Mouse (Mus musculus): ENCODE data around the gene Tnfaip1. TPM values are rescaled to one million over a fixed set of nuclear protein-coding genes. Genes with fewer than 3 reads are reported as not detected.
A peak's percentile ranks its signal among the peaks of the same experiment; 100 is the strongest.

Tnfaip1 gene
- polyA plus RNA-seq, 1 experiment from 2014 or later: 16.9 TPM

DNA sequence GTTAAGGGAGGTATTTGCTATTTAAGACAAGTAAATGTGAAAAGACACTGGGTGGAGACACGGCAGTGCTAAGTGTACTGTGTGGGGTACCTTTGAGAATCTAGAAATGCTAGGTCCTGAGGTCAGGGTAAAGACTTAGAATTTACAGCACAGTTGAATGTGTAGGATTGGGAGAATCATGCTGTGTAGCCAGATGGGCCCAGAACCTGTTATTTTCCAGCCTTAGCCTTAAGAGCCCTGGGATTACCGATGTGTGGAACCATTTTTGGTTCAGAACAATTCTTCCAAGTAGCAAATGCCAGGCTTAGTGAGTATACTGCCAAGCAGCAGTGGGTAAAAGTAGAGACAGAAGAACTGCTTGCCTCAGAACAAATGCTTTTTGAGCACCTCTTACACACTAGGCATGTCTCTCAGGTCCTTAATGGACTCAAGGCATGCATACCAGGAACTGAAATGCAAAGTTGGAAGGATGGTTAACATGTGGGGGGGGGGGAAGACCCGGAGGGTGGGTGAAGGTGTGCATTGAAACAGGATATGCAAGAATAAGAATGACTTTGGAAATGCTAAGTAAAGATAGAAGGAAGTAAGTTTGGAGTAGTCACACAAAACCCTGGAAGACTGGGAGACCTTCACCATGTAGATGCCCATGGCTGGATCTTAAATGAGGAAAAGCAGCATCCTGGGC, 22.9 kb downstream of the Tnfaip1 start:
- H3K4me2 ChIP-seq (ENCODE audit: low read depth, low read length): peak overlapping the region; percentile 92
- H3K36me3 ChIP-seq (ENCODE audit: control insufficient read depth, insufficient read depth): peaks cover 15% of the 10 kb centered on the region
- H3K9ac ChIP-seq (ENCODE audit: low read depth, low read length): peak overlapping the region; percentile 5; the same call in 1 of the 2 replicates
- H3K4me3 ChIP-seq (ENCODE audit: low read depth, low read length): peak overlapping the region; percentile 93; the same call in 1 of the 2 replicates
- H3K9me3 ChIP-seq (replicated peaks; ENCODE audit: control insufficient read depth, low read length): no peaks in the 10 kb centered on the region
- H3K4me1 ChIP-seq (ENCODE audit: control insufficient read depth, low read depth, low read length): peaks cover 14% of the 10 kb centered on the region
- whole genome bisulfite sequencing (ENCODE audit: insufficient replicate concordance): 60% methylated on average over 3 of the region's 3 CpGs
- H3K27me3 ChIP-seq (ENCODE audit: control insufficient read depth, insufficient read depth, low read depth, low read length): no peaks in the 10 kb centered on the region
- no peak for ATAC-seq (ENCODE audit: low read depth)
- no peak overlapping the region for H3K27ac ChIP-seq (ENCODE audit: low read length)

DNA sequence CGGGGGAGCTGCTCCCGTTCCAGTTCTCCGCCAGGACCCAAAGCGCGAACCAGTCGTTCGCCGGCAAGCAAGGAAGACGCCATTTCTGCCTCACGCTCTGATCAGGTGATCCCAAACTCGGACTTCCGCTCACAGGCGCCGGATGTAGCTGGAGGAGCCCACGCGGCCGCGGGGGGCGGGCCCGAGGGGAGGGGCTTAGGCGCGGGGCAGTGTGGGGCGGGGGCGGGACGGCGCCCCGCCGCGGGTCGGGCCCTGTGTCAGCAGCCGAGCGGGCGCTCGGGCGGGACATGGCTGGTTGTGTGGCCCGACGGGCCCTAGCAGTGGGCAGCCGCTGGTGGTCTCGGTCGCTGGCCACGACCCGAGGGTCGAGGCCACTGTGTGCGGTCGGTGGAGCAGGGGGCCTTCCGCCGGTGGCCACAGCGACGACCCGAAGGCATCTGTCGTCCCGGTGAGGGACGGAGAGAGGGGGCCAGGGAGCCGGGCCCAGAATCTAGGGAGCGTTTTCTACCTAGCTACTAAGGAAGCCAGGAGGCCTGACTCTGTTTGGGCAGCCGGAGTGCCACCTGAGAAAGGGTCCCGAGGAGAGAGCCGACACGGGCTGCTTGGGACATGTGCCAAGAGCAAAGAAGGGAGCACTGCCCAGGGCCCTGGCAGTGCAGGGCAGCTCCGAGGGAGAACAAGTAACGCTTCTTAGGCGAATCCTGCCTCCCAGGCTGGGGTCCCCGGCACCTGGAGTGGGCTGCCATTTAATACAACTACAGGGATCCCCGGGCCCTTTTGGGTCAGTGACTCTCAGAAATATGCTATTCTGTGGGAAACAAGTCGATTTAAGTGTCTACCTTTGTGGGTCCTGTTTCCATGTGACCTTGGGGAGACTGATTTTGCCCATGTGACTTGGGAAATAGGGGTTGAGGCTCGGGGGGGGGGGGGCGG, 23.8 kb downstream of the Tnfaip1 start, which contains the start of the genes Tmem199 and Poldip2:
Gene Tmem199 (minus strand): TSS at position 148 of the 933 bp plus-strand sequence.
Gene Poldip2 (plus strand): TSS at position 169 of the 933 bp plus-strand sequence.
- Histone ChIP-seq H3K4me2 (ENCODE audit: low read depth, low read length) (peak within 1 kb of the TSS; percentile 92), H3K27me3 (ENCODE audit: control insufficient read depth, insufficient read depth, low read depth, low read length) (no peaks in the 10 kb centered on the region), H3K4me1 (ENCODE audit: control insufficient read depth, low read depth, low read length) (peaks cover 14% of the 10 kb centered on the region), H3K4me3 (ENCODE audit: low read depth, low read length) (peak within 1 kb of the TSS; percentile 93), H3K9ac (ENCODE audit: low read depth, low read length) (peak within 1 kb of the TSS; percentile 90), H3K36me3 (ENCODE audit: control insufficient read depth, insufficient read depth) (peaks cover 21% of the 10 kb centered on the region), H3K9me3 (replicated peaks; ENCODE audit: control insufficient read depth, low read length) (no peaks in the 10 kb centered on the region), H3K27ac (ENCODE audit: low read length) (peak within 1 kb of the TSS; percentile 80)
- peak; percentile 98 for ATAC-seq (ENCODE audit: low read depth)
- WGBS (ENCODE audit: insufficient replicate concordance): under 1% methylated on average over 65 of the region's 67 CpGs

DNA sequence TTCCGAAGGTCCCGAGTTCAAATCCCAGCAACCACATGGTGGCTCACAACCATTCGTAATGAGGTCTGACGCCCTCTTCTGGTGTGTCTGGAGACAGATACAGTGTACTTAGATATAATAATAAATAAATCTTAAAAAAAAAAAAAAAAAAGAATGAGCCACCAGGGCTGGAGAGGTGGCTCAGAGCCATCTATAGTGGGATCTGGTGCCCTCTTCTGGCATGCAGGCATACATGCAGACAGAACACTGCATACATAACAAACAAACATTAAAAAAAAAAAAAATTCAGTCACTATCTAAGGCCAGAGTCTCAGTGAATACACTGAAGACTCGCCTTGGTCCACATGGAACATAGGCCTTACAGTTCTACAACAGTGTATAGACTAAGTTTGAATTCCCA, 27.0 kb downstream of the Tnfaip1 start:
- peaks cover 14% of the 10 kb centered on the region for H3K4me1 ChIP-seq (ENCODE audit: control insufficient read depth, low read depth, low read length)
- no peak overlapping the region for H3K4me2 ChIP-seq (ENCODE audit: low read depth, low read length)
- no peak overlapping the region for H3K9ac ChIP-seq (ENCODE audit: low read depth, low read length)
- no peak overlapping the region for H3K27ac ChIP-seq (ENCODE audit: low read length)
- no peaks in the 10 kb centered on the region for H3K9me3 ChIP-seq (replicated peaks; ENCODE audit: control insufficient read depth, low read length)
- ATAC-seq (ENCODE audit: low read depth): no peak
- peaks cover 9% of the 10 kb centered on the region for H3K36me3 ChIP-seq (ENCODE audit: control insufficient read depth, insufficient read depth)
- WGBS (ENCODE audit: insufficient replicate concordance): 61% methylated on average over 5 of the region's 5 CpGs
- H3K27me3 ChIP-seq (ENCODE audit: control insufficient read depth, insufficient read depth, low read depth, low read length): no peaks in the 10 kb centered on the region
- H3K4me3 ChIP-seq (ENCODE audit: low read depth, low read length): no peak overlapping the region

DNA sequence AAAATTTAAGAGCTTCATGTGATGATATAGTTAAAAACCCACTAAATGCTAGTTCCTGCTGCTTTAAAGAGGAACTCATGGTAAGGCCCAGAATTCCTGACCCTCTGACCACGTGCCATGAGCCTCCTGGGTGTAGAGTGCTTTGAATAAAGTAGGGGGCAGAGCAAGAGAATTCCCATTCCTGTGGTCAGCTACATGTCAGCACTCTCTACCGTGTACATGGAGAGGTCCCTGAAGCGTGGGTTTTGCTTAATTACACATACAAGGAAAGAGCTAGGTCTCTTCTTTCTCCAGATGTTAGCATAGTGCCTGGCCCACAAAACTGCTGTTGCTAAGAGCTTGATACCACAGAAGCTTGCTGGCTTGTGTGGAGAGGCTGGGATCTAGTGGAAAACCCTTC, 30.7 kb downstream of the Tnfaip1 start:
- Histone ChIP-seq H3K27ac (ENCODE audit: low read length) (no peak overlapping the region), H3K36me3 (ENCODE audit: control insufficient read depth, insufficient read depth) (peaks cover 9% of the 10 kb centered on the region), H3K4me1 (ENCODE audit: control insufficient read depth, low read depth, low read length) (no peaks in the 10 kb centered on the region; the same call in 1 of the 2 replicates), H3K4me2 (ENCODE audit: low read depth, low read length) (no peak overlapping the region), H3K4me3 (ENCODE audit: low read depth, low read length) (no peak overlapping the region), H3K9me3 (replicated peaks; ENCODE audit: control insufficient read depth, low read length) (no peaks in the 10 kb centered on the region), H3K9ac (ENCODE audit: low read depth, low read length) (no peak overlapping the region), H3K27me3 (ENCODE audit: control insufficient read depth, insufficient read depth, low read depth, low read length) (peaks cover 2% of the 10 kb centered on the region; the same call in 1 of the 2 replicates)
- ATAC-seq (ENCODE audit: low read depth): no peak
- 70% methylated on average over 3 of the region's 3 CpGs for WGBS (ENCODE audit: insufficient replicate concordance)

DNA sequence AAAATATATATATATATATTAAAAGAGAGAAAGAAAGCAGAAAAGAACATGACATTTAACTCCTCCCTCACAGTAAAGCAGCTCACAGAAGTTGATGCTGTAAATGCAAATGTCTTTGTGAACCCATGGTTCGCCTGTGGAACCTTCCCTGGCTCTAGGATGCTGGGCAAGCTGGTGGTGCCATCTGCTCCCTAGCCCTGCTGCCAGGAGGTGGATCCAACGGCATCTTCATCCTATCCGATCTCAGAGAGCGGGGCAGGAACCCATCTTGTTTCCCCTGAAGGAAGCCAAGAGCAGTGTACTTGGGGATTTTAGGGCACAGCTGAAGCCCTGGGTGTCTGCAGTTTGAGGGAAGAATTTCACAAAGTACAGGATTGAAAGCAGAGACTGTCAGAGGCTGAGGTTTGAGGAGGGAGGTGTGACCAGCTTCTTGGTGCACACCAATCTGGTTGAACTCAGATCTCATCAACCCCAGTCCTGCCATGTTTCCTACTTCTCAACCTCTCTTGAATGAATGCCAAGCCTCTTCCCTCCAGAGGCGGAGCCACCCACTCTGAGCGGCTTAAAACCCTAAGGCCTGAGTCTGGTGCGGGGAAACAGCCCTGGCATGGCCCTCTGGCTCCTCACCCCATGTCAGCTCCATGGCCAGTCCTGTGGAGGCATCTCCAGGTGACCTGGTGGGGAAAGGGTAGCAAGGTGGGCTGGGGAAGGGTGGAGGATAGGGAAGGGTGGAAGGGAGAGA, 33.1 kb downstream of the Tnfaip1 start, which contains the start of gene Sebox:
Gene Sebox (plus strand): TSS at position 539 of the 742 bp plus-strand sequence.
- H3K36me3 ChIP-seq (ENCODE audit: control insufficient read depth, insufficient read depth): peaks cover 7% of the 10 kb centered on the region
- H3K4me2 ChIP-seq (ENCODE audit: low read depth, low read length): no peak within 1 kb of the TSS
- no peak within 1 kb of the TSS for H3K9ac ChIP-seq (ENCODE audit: low read depth, low read length)
- H3K27me3 ChIP-seq (ENCODE audit: control insufficient read depth, insufficient read depth, low read depth, low read length): peaks cover 15% of the 10 kb centered on the region
- H3K9me3 ChIP-seq (replicated peaks; ENCODE audit: control insufficient read depth, low read length): no peaks in the 10 kb centered on the region
- no peak within 1 kb of the TSS for H3K27ac ChIP-seq (ENCODE audit: low read length)
- H3K4me3 ChIP-seq (ENCODE audit: low read depth, low read length): no peak within 1 kb of the TSS
- 54% methylated on average over 7 of the region's 7 CpGs for WGBS (ENCODE audit: insufficient replicate concordance)
- no peaks in the 10 kb centered on the region; the same call in none of the 2 replicates for H3K4me1 ChIP-seq (ENCODE audit: control insufficient read depth, low read depth, low read length)
- no peak for ATAC-seq (ENCODE audit: low read depth)

DNA sequence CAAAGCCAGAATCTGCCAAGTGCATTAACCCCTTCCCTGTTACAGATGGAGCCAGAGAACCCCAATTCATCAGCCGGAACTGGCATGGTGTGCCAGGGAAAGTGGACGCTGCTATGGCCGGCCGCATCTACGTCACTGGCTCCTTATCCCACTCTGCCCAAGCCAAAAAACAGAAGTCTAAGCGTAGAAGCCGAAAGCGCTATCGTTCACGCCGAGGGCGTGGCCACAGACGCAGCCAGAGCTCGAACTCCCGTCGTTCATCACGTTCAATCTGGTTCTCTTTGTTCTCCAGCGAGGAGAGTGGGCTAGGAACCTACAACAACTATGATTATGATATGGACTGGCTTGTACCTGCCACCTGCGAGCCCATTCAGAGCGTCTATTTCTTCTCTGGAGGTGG, 34.6 kb downstream of the Tnfaip1 start:
- Histone ChIP-seq H3K9me3 (replicated peaks; ENCODE audit: control insufficient read depth, low read length) (no peaks in the 10 kb centered on the region), H3K27me3 (ENCODE audit: control insufficient read depth, insufficient read depth, low read depth, low read length) (peaks cover 28% of the 10 kb centered on the region), H3K4me1 (ENCODE audit: control insufficient read depth, low read depth, low read length) (peaks cover 13% of the 10 kb centered on the region), H3K4me3 (ENCODE audit: low read depth, low read length) (peak overlapping the region; percentile 33), H3K27ac (ENCODE audit: low read length) (no peak overlapping the region), H3K9ac (ENCODE audit: low read depth, low read length) (no peak overlapping the region), H3K36me3 (ENCODE audit: control insufficient read depth, insufficient read depth) (no peaks in the 10 kb centered on the region), H3K4me2 (ENCODE audit: low read depth, low read length) (peak overlapping the region; percentile 48; the same call in 1 of the 2 replicates)
- no peak for ATAC-seq (ENCODE audit: low read depth)
- 63% methylated on average over 20 of the region's 20 CpGs for WGBS (ENCODE audit: insufficient replicate concordance)

DNA sequence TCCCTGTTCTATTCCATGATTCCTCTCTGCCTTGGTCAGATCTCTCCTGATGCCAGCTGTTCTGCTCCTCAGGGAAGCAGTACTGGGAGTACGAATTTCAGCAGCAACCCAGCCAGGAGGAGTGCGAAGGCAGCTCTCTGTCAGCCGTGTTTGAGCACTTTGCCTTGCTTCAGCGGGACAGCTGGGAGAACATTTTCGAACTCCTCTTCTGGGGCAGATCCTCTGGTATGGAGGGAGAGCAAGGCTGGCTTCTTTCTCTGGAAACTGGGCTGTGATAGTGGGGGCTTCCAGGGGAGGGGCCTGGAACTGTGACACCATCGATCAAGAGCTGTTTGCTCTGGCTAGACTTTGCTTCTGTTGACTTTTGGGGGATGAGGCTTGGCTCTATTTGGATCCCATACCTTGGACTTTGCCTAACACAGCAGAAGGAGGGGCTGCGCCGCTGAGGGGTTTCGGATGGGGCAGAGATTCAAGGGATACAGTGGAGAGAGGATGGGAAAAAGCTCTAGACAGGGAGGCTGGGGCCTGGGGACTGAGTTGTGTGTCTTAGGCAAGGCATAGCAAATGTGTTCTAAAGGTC, 35.4 kb downstream of the Tnfaip1 start:
- 50% methylated on average over 9 of the region's 9 CpGs for WGBS (ENCODE audit: insufficient replicate concordance)
- Histone ChIP-seq H3K9me3 (replicated peaks; ENCODE audit: control insufficient read depth, low read length) (no peaks in the 10 kb centered on the region), H3K4me2 (ENCODE audit: low read depth, low read length) (peak overlapping the region; percentile 48), H3K4me3 (ENCODE audit: low read depth, low read length) (peak overlapping the region; percentile 56), H3K27ac (ENCODE audit: low read length) (peak overlapping the region; percentile 77), H3K36me3 (ENCODE audit: control insufficient read depth, insufficient read depth) (no peaks in the 10 kb centered on the region), H3K27me3 (ENCODE audit: control insufficient read depth, insufficient read depth, low read depth, low read length) (peaks cover 36% of the 10 kb centered on the region), H3K9ac (ENCODE audit: low read depth, low read length) (peak overlapping the region; percentile 50), H3K4me1 (ENCODE audit: control insufficient read depth, low read depth, low read length) (peaks cover 13% of the 10 kb centered on the region)
- ATAC-seq (ENCODE audit: low read depth): peak; percentile 72

DNA sequence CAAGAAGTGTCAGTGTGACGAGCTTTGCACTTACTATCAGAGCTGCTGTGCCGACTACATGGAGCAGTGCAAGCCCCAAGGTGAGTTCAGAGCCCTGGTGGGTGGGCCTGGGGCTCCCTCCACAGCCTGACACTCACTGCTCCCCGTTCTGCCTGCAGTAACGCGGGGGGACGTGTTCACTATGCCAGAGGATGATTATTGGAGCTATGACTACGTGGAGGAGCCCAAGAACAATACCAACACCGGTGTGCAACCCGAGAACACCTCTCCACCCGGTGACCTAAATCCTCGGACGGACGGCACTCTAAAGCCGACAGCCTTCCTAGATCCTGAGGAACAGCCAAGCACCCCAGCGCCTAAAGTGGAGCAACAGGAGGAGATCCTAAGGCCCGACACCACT, 36.6 kb downstream of the Tnfaip1 start:
- peaks cover 13% of the 10 kb centered on the region for H3K4me1 ChIP-seq (ENCODE audit: control insufficient read depth, low read depth, low read length)
- H3K9ac ChIP-seq (ENCODE audit: low read depth, low read length): peak overlapping the region; percentile 50
- peak overlapping the region; percentile 56 for H3K4me3 ChIP-seq (ENCODE audit: low read depth, low read length)
- H3K27me3 ChIP-seq (ENCODE audit: control insufficient read depth, insufficient read depth, low read depth, low read length): peaks cover 44% of the 10 kb centered on the region
- WGBS (ENCODE audit: insufficient replicate concordance): 38% methylated on average over 16 of the region's 16 CpGs
- H3K9me3 ChIP-seq (replicated peaks; ENCODE audit: control insufficient read depth, low read length): no peaks in the 10 kb centered on the region
- ATAC-seq (ENCODE audit: low read depth): no peak
- peak overlapping the region; percentile 77 for H3K27ac ChIP-seq (ENCODE audit: low read length)
- H3K4me2 ChIP-seq (ENCODE audit: low read depth, low read length): peak overlapping the region; percentile 19; the same call in 1 of the 2 replicates
- H3K36me3 ChIP-seq (ENCODE audit: control insufficient read depth, insufficient read depth): no peaks in the 10 kb centered on the region

Data from liver, embryonic 16.5 days (tissue).